ENCODE assay signal across 22 mouse cellular contexts in genomic region chr9:21969304-21969703, GRCm38 (mm10). TPM values are rescaled to one million over a fixed set of nuclear protein-coding genes. Genes with fewer than 3 reads are reported as not detected.
"Had no signal": no experiment of that assay in that cellular context is flagged by ENCODE, and none has a peak within 500 bp of the region (broad histone marks: within the 10 kb centered on the region; RNA-seq: fewer than 3 reads in every experiment).

No protein-coding gene starts in this region.

- H3K4me2 ChIP-seq: liver, embryonic 15.5 days; lung, embryonic 15.5 days; neural tube, embryonic 13.5 days; neural tube, embryonic 15.5 days had no signal

- H3K9me3 ChIP-seq: liver, embryonic 15.5 days; lung, embryonic 15.5 days; midbrain, embryonic 10.5 days; neural tube, embryonic 13.5 days; neural tube, embryonic 15.5 days had no signal

- H3K27me3 ChIP-seq: lung, embryonic 15.5 days had no signal

- ATAC-seq: liver, postnatal 0 days; midbrain, embryonic 16.5 days had no signal

- DNase-seq: liver, postnatal 0 days; lung, adult 2 months; lung, postnatal 10 days; lung, postnatal 4 days; midbrain, embryonic 14.5 days; retina, postnatal 1 day; right cerebral cortex, adult 18-20 months; right cerebral cortex, postnatal 25 days; right cerebral cortex, postnatal 4 days; spleen, adult 18-20 months; thymus, adult 18-20 months; thymus, postnatal 14 days; thymus, postnatal 4 days had no signal

- H3K36me3 ChIP-seq: liver, embryonic 15.5 days; lung, embryonic 15.5 days; midbrain, embryonic 10.5 days; neural tube, embryonic 13.5 days; neural tube, embryonic 15.5 days had no signal

- H3K4me1 ChIP-seq: lung, embryonic 15.5 days; midbrain, embryonic 10.5 days; neural tube, embryonic 13.5 days; neural tube, embryonic 15.5 days had no signal

- H3K4me3 ChIP-seq: liver, embryonic 15.5 days; lung, embryonic 15.5 days; midbrain, embryonic 10.5 days; myocyte; neural tube, embryonic 13.5 days; neural tube, embryonic 15.5 days had no signal

- H3K27ac ChIP-seq: liver, embryonic 15.5 days; lung, embryonic 15.5 days; midbrain, embryonic 10.5 days; neural tube, embryonic 13.5 days; neural tube, embryonic 15.5 days had no signal

- H3K9ac ChIP-seq: liver, embryonic 15.5 days; liver, postnatal 0 days; lung, embryonic 15.5 days; neural tube, embryonic 13.5 days; neural tube, embryonic 15.5 days had no signal

RNA-seq across cellular contexts. Expression of gene Rgl3, which starts 19.9 kb away (rescaled TPM):
- total RNA-seq: megakaryocyte-erythroid progenitor cell, adult 5-6 weeks had no signal

RNA-seq across cellular contexts. Expression of gene Plppr2, which starts 32.5 kb away (rescaled TPM):
- total RNA-seq: megakaryocyte-erythroid progenitor cell, adult 5-6 weeks had no signal

RNA-seq across cellular contexts. Expression of gene Ccdc151, which starts 33.1 kb away (rescaled TPM):
- total RNA-seq: megakaryocyte-erythroid progenitor cell, adult 5-6 weeks had no signal
- polyA plus RNA-seq: liver, embryonic 15.5 days; liver, postnatal 0 days; small intestine, adult 2 months had no signal
